Mouse (Mus musculus): ENCODE results near the gene Setd1a. TPM values are rescaled to one million over a fixed set of nuclear protein-coding genes. Genes with fewer than 3 reads are reported as not detected.

Setd1a gene
- total and polyA plus RNA-seq, 3 experiments: 9.2 to 55.9 TPM; not detected in 1

DNA sequence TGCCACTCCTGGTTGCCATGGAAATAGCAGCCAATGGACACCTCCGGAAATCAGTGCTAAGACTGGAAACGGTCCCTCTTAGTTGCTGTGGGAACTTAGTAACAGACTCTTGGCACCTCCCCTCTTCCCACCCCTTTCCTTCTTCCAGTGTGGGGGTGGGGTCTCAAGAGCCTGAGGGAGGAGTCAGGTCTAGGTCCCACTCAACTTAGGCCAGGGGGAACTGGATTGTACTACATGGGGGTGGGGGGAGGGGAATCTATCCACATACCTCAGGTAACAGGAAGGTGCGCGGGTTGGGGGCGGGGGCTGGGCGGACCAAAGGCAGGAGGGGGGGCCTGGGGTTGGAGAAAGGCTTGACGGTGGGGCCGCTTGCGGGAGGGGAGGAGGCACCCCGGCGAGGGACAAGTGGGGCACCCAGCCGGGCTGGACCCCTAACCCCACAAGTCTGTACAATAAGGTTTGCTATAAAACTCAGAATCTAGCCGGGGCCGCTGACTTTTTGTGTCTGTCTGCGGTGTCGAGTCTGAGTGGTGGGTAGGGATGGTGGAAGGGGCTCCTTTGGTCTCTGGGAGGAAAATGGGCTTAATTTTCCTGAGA is 7.4 kb upstream of the Setd1a start (continued):
- TF ChIP-seq E2F4 (IDR thresholded peaks at IDR 0.05; ENCODE audit: borderline replicate concordance, low read depth, low read length): no peak
- no peak; the same call in 1 of the 2 replicates for TF ChIP-seq TCF12 (IDR thresholded peaks at IDR 0.05; ENCODE audit: low read depth, low read length)
- no peak for TF ChIP-seq MAX (IDR thresholded peaks at IDR 0.05; ENCODE audit: low read length)

DNA sequence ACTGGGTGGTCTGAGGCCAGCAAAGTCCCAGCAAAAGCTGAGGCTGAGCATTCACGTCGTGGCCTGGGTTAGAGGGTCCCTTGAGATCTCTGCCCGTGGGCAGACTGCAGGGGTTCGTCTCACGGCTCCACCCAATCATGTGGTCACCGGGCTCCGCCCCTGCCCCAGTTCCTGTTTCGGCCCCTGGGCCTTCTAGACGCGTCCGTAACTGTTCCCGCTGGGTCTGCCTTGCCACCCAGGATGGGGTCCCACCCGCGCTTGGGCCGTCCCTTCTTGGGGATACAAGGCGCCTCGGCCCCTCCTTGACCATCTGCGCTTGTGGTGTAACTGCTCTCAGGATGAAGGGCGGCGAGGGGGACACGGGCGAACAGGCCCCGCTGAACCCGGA is 6.8 kb upstream of the Setd1a start, which contains the start of gene Orai3:
Orai3 (plus strand) TSS at position 165 of the 388 bp plus-strand sequence.
- Histone ChIP-seq H3K4me1 (ENCODE audit: control insufficient read depth in 1 of 2, insufficient read depth in 2 of 2, low read length in 2 of 2) (peaks cover 5 to 34% of the 10 kb centered on the region in 2 experiments; a peak in 3 of 4 replicates), H3K9ac (ENCODE audit: control insufficient read depth, low read depth, low read length, poor library complexity, severe bottlenecking) (peak within 1 kb of the TSS; percentile 98), H3K36me3 (ENCODE audit: control insufficient read depth in 1 of 2, insufficient read depth in 2 of 2, low read length in 2 of 2) (peaks cover 0 to 27% of the 10 kb centered on the region in 2 experiments; a peak in 2 of 4 replicates), H3K27ac (ENCODE audit: control insufficient read depth, low read depth, low read length) (peak within 1 kb of the TSS; percentile 93), H3K4me3 (ENCODE audit: control insufficient read depth in 1 of 2, insufficient read depth in 1 of 2, low read depth in 2 of 2, low read length in 2 of 2) (peak within 1 kb of the TSS; percentile 82 to 93), H3K79me2 (ENCODE audit: control insufficient read depth, insufficient read depth, low read length, poor library complexity) (peaks cover 24% of the 10 kb centered on the region), H3K9me3 (replicated peaks; ENCODE audit: insufficient read depth, low read length) (no peaks in the 10 kb centered on the region), H3K27me3 (ENCODE audit: control insufficient read depth in 1 of 2, insufficient read depth in 2 of 2, low read length in 2 of 2) (no peaks in the 10 kb centered on the region)
- DNase-seq (ENCODE audit: low read depth, low spot score): peak; percentile 91
- TF ChIP-seq NRF1 (IDR thresholded peaks at IDR 0.05; ENCODE audit: insufficient read depth, low read depth, low read length, poor library complexity, severe bottlenecking) (no peak), MAZ (IDR thresholded peaks at IDR 0.05; ENCODE audit: low read depth, low read length) (peak; percentile 60; the same call in 1 of the 2 replicates), BHLHE40 (IDR thresholded peaks at IDR 0.05; ENCODE audit: borderline replicate concordance, low read depth, low read length) (no peak), POLR2AphosphoS2 (IDR thresholded peaks at IDR 0.05; ENCODE audit: low read length) (peak; percentile 89), MAX (IDR thresholded peaks at IDR 0.05; ENCODE audit: low read length) (0 out of 2 replicates have a peak, but pooled peaks have one; percentile 32), SIN3A (IDR thresholded peaks at IDR 0.05; ENCODE audit: low read length) (peak; percentile 79), CTCF (IDR thresholded peaks at IDR 0.05 in 2 of 3, conservative IDR thresholded peaks at IDR 0.05 in 1 of 3; ENCODE audit: control insufficient read depth in 1 of 3, insufficient read depth in 1 of 3, low read depth in 2 of 3, low read length in 3 of 3, poor library complexity in 1 of 3, severe bottlenecking in 1 of 3) (no peak), ZKSCAN1 (IDR thresholded peaks at IDR 0.05; ENCODE audit: low read depth, low read length) (no peak), SMC3 (IDR thresholded peaks at IDR 0.05; ENCODE audit: low read depth, low read length) (no peak; the same call in 1 of the 2 replicates), ELF1 (IDR thresholded peaks at IDR 0.05; ENCODE audit: low read depth, low read length) (peak; percentile 78), HCFC1 (IDR thresholded peaks at IDR 0.05; ENCODE audit: low read depth, low read length) (peak; percentile 58; the same call in 1 of the 2 replicates), ETS1 (IDR thresholded peaks at IDR 0.05; ENCODE audit: low read depth, low read length) (no peak), UBTF (IDR thresholded peaks at IDR 0.05; ENCODE audit: borderline replicate concordance, insufficient read depth, low read depth, low read length) (no peak; the same call in 1 of the 2 replicates), ZNF384 (IDR thresholded peaks at IDR 0.05; ENCODE audit: low read depth, low read length) (no peak), MXI1 (IDR thresholded peaks at IDR 0.05; ENCODE audit: low read depth, low read length) (peak; percentile 66; the same call in 1 of the 2 replicates), MAFK (IDR thresholded peaks at IDR 0.05; ENCODE audit: borderline replicate concordance, low read depth, low read length) (no peak), USF1 (IDR thresholded peaks at IDR 0.05; ENCODE audit: low read depth, low read length) (peak; percentile 89), NELFE (IDR thresholded peaks at IDR 0.05; ENCODE audit: low read depth, low read length) (peak; percentile 97), USF2 (IDR thresholded peaks at IDR 0.05; ENCODE audit: borderline replicate concordance in 1 of 2, insufficient read depth in 1 of 2, low read depth in 1 of 2, low read length in 2 of 2) (no peak), MEF2A (IDR thresholded peaks at IDR 0.05; ENCODE audit: extremely low read depth, insufficient replicate concordance, low read depth, low read length, poor library complexity, severe bottlenecking) (no peak), MYC (IDR thresholded peaks at IDR 0.05; ENCODE audit: low read depth, low read length) (peak; percentile 35; the same call in 1 of the 2 replicates), TBP (IDR thresholded peaks at IDR 0.05; ENCODE audit: low read depth, low read length) (peak; percentile 89), POLR2A (IDR thresholded peaks at IDR 0.05; ENCODE audit: control insufficient read depth in 1 of 2, insufficient read depth in 1 of 2, low read depth in 1 of 2, low read length in 2 of 2, poor library complexity in 1 of 2) (peak; percentile 77 to 90), ZMIZ1 (IDR thresholded peaks at IDR 0.05; ENCODE audit: low read depth, low read length) (peak; percentile 86), KAT2A (conservative IDR thresholded peaks at IDR 0.05; ENCODE audit: low read depth, low read length) (no peak), POLR2AphosphoS5 (IDR thresholded peaks at IDR 0.05; ENCODE audit: borderline replicate concordance, low read depth, low read length) (no peak), EP300 (IDR thresholded peaks at IDR 0.05; ENCODE audit: low read depth in 1 of 2, low read length in 2 of 2) (no peak), ZC3H11A (IDR thresholded peaks at IDR 0.05; ENCODE audit: low read depth, low read length) (no peak), JUND (IDR thresholded peaks at IDR 0.05; ENCODE audit: low read depth, low read length) (no peak), TCF12 (IDR thresholded peaks at IDR 0.05; ENCODE audit: low read depth, low read length) (peak; percentile 44; the same call in 1 of the 2 replicates), MYB (IDR thresholded peaks at IDR 0.05; ENCODE audit: low read depth, low read length) (no peak), CHD2 (IDR thresholded peaks at IDR 0.05; ENCODE audit: low read length) (peak; percentile 8; the same call in 1 of the 2 replicates)
